Mouse (Mus musculus) induced T-regulatory cell, adult 2 months (primary cell): ENCODE measurements around the gene Tdo2.

Source experiments
- DNase-seq: peaks from one replicate; pipeline ENCODE4 v3.0.0-alpha.2; 2012; ENCODE audit warnings: low read depth

Gene Tdo2

DNA sequence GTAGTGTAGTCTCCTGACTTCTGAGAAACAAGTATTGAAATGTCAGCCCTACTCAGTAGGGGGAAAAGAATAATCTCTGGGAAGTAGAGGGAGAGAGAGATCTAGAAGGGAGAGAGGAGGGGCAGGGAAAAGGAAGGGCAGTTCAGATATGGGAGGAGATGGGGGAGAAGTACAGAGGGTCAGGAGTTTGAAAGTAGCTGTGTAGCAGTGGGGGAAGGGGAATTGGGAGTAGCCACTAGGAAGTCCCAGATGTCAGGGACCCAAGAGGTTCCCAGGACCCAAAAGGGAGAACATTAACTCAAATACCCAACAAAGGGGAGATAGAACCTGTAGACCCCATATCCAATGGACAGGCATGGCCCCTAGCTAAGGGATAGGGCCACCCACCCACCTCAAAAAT lies at the start of gene Tdo2:
Gene Tdo2 (minus strand): TSS at position 101 of the 400 bp plus-strand sequence.
- no peak for DNase-seq

DNA sequence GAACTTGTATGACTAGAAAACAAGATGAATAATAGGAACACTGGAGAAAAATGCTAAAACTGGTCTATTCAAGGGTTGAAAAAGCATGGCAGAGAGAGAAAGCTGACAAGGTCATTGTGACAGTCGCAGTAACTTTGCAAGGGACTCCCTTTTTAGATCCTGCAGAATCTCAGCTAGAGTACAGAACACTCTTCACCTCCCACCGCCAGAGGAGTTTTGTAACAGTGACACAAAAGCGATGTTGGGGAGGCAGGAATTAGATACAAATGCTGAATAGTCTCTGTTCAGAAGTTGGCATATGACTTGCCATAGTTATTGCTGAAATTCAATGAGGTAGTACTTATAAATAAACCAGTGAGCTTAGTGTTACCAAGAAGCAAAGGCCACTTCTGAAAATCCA lies 47.1 kb upstream of the Tdo2 start:
- no peak for DNase-seq

DNA sequence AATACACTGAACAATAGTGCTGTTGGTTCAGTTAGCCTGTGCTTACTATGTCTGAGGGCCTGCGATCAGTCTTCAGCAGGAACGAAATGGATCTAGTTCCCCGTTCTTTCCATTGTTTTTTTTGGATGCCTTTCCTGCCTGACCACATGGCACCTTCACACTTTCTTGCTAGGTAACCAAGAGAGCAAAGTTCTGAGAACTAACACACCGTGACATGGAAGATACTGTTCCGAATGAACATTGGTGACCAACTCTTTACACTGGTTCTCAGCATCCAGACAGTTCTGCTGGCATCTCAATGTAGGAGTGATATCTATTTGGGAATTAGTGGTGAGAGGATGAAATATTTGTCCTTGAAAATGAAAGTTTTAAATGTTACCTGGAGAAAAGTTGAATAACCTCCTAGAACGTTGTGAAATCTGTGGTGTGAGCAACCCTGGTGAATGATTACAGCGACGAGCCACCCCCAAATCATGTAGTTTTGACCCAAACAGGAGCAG lies 46.5 kb upstream of the Tdo2 start:
- DNase-seq = no peak

DNA sequence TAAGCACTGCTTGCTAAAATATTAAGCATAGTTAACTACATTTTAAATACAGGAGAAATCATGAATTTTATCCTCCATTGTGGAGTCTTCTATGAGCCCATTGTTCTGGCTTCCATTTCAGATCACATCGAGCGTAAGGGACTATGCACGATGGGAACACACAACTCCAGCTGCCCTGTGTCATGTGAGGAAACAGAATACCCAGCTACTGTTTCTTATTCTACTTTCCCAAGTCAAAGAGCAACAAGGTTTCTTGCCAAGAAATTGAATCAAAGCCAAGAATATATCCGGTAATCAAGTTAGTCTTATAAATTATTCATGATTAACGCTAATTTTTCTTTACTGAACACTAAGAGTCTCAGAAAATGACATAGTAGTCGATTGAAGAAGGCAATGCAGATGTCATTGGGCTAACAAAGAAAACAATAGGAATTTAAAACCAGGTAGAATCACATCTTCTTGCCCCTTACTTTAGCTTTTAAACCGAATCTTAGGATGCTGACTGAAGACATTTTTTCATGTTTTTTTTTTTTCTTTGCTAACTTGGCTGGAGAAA lies 38.2 kb upstream of the Tdo2 start:
- DNase-seq = no peak

GRCm38 (mm10) chr3:82007002-82007401 lies 31.0 kb upstream of the Tdo2 start:
- DNase-seq = no peak

DNA sequence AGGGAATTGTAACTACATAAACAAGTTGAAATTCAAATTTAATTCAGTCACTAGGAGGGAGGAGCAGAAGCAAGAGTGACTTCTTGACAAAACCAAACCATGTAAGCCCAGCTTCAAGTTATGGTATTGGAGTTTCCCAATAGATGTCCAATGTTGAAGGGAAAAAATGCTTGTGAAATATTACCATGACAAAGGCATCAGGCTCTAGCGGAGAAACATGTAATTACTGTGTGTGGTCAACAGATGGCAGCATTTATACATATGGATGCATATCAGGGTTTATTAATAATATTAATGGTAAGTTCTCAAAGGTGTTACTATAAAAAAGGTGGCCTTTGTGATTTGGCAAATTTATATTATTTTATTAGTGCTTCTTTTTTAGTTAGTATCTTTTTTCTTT lies 20.0 kb upstream of the Tdo2 start:
- peak; percentile 52 for DNase-seq

- DNase-seq = peak; percentile 3
These were observed 19.4 kb upstream of the Tdo2 start for GRCm38 (mm10) chr3:81995371-81995770.

DNA sequence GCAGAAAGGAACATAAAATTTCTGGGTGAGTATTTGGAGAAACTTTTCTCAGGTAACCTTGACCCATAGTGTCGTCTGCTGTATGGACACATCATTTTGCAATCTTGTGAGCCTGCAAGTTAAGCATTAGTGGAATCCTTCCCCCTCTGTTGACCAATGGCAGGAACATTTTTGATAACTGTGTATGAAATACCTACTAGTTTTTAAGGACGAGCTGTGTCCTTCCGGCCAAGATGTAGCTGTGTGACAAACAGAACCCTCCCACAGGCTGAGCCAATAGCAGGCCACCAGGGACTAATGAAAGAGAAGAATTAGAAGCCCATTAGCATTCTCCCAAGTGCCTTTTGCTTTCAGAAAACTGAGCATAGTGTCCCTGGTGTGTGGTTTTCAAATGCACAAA lies 14.5 kb upstream of the Tdo2 start:
- DNase-seq = no peak

DNA sequence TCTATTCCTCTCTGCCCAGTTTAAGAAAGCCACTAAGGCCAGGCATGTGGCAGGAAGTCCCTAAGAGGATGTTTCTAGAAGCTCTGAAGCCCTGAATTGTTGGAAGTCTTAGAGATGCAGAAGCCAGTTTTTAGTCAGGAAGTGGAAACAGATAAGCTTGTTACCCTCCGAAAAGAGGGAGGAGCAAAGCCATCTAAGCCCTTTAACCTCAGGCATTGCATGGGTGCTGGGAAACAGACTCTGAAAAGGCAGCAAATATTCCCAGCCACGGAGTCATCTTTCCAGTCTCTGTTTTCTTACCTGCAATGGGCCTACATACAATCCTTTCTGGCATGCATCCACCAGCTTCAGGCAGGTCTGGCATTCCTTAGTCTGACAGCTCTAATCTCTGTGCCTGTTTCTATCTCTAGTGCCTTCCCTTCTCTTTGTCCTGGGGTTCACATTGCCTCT lies 13.7 kb upstream of the Tdo2 start:
- no peak for DNase-seq

DNA sequence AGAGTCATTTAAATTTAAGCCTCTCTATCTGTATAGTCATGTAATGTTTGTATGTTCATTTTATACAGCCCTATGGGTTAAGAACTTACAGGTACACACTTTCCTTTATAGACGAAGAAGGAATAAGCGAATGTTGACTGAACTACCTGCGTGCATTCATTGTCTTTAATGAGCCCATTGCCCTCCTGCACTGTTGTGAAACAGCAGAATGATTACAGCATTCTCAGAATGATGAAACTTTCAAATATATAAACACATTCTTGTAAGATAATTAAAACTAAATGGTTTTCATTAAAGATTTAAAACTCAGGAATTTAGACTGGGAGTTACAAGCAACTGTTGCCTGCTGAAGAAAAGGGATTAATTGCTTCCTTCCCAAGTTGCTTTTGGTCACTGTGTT lies 11.6 kb upstream of the Tdo2 start:
- DNase-seq = no peak

DNA sequence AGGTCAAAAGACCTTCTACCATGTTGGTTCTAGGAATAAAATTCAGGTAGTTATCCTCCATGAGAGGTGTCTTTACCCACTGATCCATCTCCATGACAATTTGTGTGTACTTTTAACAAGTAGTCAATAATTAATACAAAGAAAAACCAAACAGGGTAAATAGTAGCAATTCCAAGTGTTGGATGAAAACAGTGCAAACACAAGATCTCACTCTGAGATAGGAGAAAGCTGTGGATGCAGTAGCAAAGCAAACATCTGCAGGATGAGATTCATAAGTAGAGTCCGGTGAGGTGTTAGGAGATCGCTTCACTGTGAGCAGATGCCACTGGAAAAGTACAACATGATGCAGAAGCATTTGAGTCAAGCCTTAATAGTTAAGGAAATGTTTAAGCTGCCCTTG lies 10.1 kb upstream of the Tdo2 start:
- no peak for DNase-seq

- no peak for DNase-seq
These were observed 9.1 kb upstream of the Tdo2 start for GRCm38 (mm10) chr3:81985100-81985499.

- DNase-seq = no peak
These were observed 7.3 kb upstream of the Tdo2 start for GRCm38 (mm10) chr3:81983120-81983895.

- no peak for DNase-seq
These were observed 6.0 kb upstream of the Tdo2 start, which contains the start of gene Asic5 for GRCm38 (mm10) chr3:81981990-81982389. TSS of gene Asic5 (plus strand) at chr3:81982290.

DNA sequence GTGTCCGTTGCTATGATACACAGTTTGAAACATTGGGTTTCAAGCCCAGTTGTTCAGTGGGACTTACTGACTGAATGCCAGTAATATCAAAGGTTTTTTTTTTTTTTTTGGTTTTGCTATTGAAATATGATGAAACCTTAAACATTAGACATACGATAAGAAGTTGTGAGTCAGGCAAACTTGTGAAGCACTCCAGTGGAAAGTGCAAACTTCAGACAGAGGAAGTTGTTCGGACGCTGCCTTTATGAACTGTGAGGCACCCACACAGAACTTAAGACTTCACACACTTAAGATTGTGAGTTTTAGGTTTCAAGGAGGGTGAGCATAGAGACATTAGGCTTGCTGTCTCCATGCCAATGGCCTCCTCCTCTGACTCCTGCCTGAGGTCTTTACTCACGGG lies 5.6 kb upstream of the Tdo2 start:
- DNase-seq = no peak

- DNase-seq = no peak
These were observed 395 bp downstream of the Tdo2 start for GRCm38 (mm10) chr3:81975607-81976006.

- DNase-seq = no peak
These were observed 11.4 kb downstream of the Tdo2 start for GRCm38 (mm10) chr3:81964596-81964995.

DNA sequence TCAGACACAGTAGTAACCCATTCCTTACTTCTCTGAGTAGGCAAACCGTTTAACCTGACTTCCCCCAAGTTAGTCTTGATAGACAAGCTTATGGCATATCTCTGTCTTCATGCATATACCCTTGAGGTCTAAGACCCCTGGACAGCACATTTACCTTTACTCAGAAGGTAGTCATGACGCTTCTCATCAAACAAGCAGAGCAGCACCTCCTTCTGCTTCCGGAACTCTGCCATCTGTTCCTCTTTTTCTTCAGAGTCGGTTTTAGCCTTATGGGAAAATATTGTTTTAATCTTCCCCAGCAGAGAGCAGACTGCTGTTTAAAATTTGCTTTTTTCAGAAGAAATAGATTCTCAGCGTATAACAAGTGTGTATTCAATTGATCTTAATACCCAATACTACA lies 12.2 kb downstream of the Tdo2 start:
- DNase-seq = no peak

DNA sequence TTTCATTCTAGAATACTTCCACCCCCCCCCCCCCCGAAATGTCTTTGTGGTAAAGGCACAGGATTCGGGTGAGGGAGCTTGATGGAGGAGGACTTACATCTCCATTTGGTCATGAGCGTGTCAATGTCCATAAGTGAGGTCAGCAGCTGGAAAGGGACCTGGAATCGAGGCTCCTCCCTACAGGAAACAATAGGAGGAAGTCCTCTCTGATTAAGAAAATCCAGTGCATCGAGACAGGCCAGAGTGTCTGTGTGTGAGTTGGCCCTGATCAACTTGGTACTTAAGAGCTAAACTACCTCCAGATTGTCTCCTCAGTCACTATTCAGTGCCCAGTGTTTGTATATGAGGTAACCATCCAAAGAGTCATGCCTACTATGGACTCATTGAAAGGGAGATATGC lies 14.7 kb downstream of the Tdo2 start:
- no peak for DNase-seq

DNA sequence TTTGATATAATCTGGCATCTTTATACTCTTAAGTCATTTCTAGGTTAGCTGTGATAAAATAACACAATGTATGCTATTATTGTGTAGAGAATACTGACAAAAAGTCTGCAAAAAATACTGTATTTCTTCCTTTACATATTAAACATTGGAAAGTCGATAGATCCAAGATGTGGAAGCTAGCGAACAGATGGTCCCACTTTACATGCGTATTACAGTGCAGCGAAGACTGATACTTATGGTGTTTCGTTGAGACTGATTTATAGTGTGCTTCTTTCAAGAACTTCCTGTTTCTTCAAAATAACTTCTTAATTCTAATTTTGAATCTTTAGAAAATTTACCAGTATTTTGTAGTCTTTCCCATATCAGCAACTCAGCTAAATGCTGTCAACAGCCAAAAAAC lies 18.5 kb downstream of the Tdo2 start:
- DNase-seq = no peak

GRCm38 (mm10) chr3:81951785-81952184 lies 24.2 kb downstream of the Tdo2 start:
- no peak for DNase-seq

- no peak for DNase-seq
These were observed 27.0 kb downstream of the Tdo2 start for GRCm38 (mm10) chr3:81949048-81949447.

GRCm38 (mm10) chr3:81944851-81945393 lies 31.1 kb downstream of the Tdo2 start:
- no peak for DNase-seq
